Comparison of ENCODE assay signal across 8 mouse cellular contexts in the genomic region with DNA sequence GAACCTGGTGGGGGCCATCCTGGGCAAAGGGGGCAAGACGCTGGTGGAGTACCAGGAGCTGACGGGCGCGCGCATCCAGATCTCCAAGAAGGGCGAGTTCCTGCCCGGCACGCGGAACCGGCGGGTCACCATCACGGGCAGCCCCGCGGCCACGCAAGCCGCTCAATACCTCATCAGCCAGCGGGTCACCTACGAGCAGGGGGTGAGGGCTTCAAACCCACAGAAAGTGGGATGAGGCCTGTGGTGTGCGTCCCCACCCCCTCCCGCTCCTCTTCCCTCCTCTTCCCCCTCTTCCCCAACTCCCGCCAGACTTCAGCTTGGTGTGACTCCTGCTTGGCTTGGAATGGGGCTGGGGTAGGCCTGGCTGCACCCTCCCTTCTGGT. TPM values are rescaled to one million over a fixed set of nuclear protein-coding genes. Genes with fewer than 3 reads are reported as not detected.
DNase-seq lines count a peak whose midpoint lies in the region; ATAC-seq and TF ChIP-seq lines count a peak whose summit lies in the region.

No protein-coding gene starts in this region.

- peak overlapping the region; percentile 84 for H3K4me2 ChIP-seq in hindbrain, embryonic 11.5 days (replicated peaks; ENCODE audit: low read depth, low read length)
- H3K4me2 ChIP-seq in midbrain, embryonic 13.5 days (replicated peaks) = peak overlapping the region; percentile 67

- TF ChIP-seq CTCF in layer of hippocampus, adult 2 months (conservative IDR thresholded peaks at IDR 0.05) = no peak

- peaks cover 15% of the 10 kb centered on the region for H3K27me3 ChIP-seq in hindbrain, embryonic 11.5 days (ENCODE audit: control insufficient read depth, insufficient read depth, low read length)
- no peaks in the 10 kb centered on the region for H3K27me3 ChIP-seq in midbrain, embryonic 13.5 days

- H3K9ac ChIP-seq in hindbrain, embryonic 11.5 days (ENCODE audit: low read depth, low read length) = peak overlapping the region; percentile 64
- H3K9ac ChIP-seq in midbrain, embryonic 13.5 days (replicated peaks) = peak overlapping the region; percentile 61

- DNase-seq in layer of hippocampus, adult 2 months (ENCODE audit: low spot score in 2 of 2) = no peak
- no peak for DNase-seq in layer of hippocampus, adult 11-12 months (ENCODE audit: low spot score)
- no peak for DNase-seq in hindbrain, embryonic 11.5 days (ENCODE audit: low spot score)
- DNase-seq in thymus, postnatal 25 days = no peak
- DNase-seq in urinary bladder, adult 2 months (ENCODE audit: low spot score) = no peak
- no peak for DNase-seq in right cerebral cortex, postnatal 14 days

- H3K4me3 ChIP-seq in layer of hippocampus, adult 2 months = peak overlapping the region; percentile 49
- H3K4me3 ChIP-seq in brown adipose tissue, adult 24 weeks (ENCODE audit: insufficient read depth, low read depth, low read length) = peak overlapping the region; percentile 80
- H3K4me3 ChIP-seq in hindbrain, embryonic 11.5 days (ENCODE audit: low read depth, low read length) = peak overlapping the region; percentile 35
- H3K4me3 ChIP-seq in midbrain, embryonic 13.5 days (replicated peaks) = peak overlapping the region; percentile 38

- WGBS in hindbrain, embryonic 11.5 days = 3% methylated on average over 21 of the region's 21 CpGs
- WGBS in midbrain, embryonic 13.5 days = 2% methylated on average over 21 of the region's 21 CpGs

- H3K36me3 ChIP-seq in hindbrain, embryonic 11.5 days (ENCODE audit: control insufficient read depth, insufficient read depth, low read length) = no peaks in the 10 kb centered on the region
- peaks cover 49% of the 10 kb centered on the region for H3K36me3 ChIP-seq in midbrain, embryonic 13.5 days

- peak overlapping the region; percentile 48; the same call in 1 of the 2 replicates for H3K27ac ChIP-seq in layer of hippocampus, adult 2 months
- H3K27ac ChIP-seq in brown adipose tissue, adult 24 weeks (replicated peaks; ENCODE audit: low read depth, low read length) = peak overlapping the region; percentile 99
- peak overlapping the region; percentile 79; the same call in 1 of the 2 replicates for H3K27ac ChIP-seq in hindbrain, embryonic 11.5 days (ENCODE audit: low read depth, low read length)
- H3K27ac ChIP-seq in midbrain, embryonic 13.5 days = peak overlapping the region; percentile 80

- peaks cover 12% of the 10 kb centered on the region for H3K4me1 ChIP-seq in brown adipose tissue, adult 24 weeks (ENCODE audit: control insufficient read depth, insufficient read depth, insufficient read length, low read length)
- H3K4me1 ChIP-seq in hindbrain, embryonic 11.5 days (replicated peaks; ENCODE audit: control insufficient read depth, insufficient read depth, low read length) = peaks cover 24% of the 10 kb centered on the region
- peaks cover 67% of the 10 kb centered on the region for H3K4me1 ChIP-seq in midbrain, embryonic 13.5 days (replicated peaks)

- ATAC-seq in hindbrain, embryonic 11.5 days (ENCODE audit: low FRiP score) = 0 out of 2 replicates have a peak, but pooled peaks have one; percentile 1
- peak; percentile 12; the same call in 1 of the 2 replicates for ATAC-seq in midbrain, embryonic 13.5 days

- no peaks in the 10 kb centered on the region for H3K9me3 ChIP-seq in hindbrain, embryonic 11.5 days (ENCODE audit: control insufficient read depth, low read length)
- H3K9me3 ChIP-seq in midbrain, embryonic 13.5 days = no peaks in the 10 kb centered on the region

RNA-seq across cellular contexts. Expression of gene Nanos2, which starts 28.8 kb away (rescaled TPM):
- total RNA-seq in layer of hippocampus, adult 2 months (2021) = under 1 TPM; 0.54 to 0.66 TPM
- polyA plus RNA-seq in brown adipose tissue, adult 24 weeks (2012; ENCODE audit: insufficient read depth, insufficient read length, missing spikeins) = not detected in 2 replicates
- polyA plus RNA-seq in hindbrain, embryonic 11.5 days (2014; fragmentation: Nextera tagmentation; extraction: Ambion mirVana) = 0.46 TPM in 1 of 2 replicates, not detected in the other
- polyA plus RNA-seq in midbrain, embryonic 13.5 days (2015; fragmentation: Nextera tagmentation; extraction: Ambion mirVana) = 0.26 and 0.58 TPM in 2 replicates
- 0.04 TPM in 1 of 2 replicates, not detected in the other for polyA plus RNA-seq in urinary bladder, adult 2 months (2012; rRNA removed)

RNA-seq across cellular contexts. Expression of gene Mypop, which starts 32.7 kb away (rescaled TPM):
- total RNA-seq in layer of hippocampus, adult 2 months (2021) = 10 to 100 TPM; 44.0 to 46.4 TPM
- 2.7 and 6.0 TPM in 2 replicates for polyA plus RNA-seq in brown adipose tissue, adult 24 weeks (2012; ENCODE audit: insufficient read depth, insufficient read length, missing spikeins)
- polyA plus RNA-seq in hindbrain, embryonic 11.5 days (2014; fragmentation: Nextera tagmentation; extraction: Ambion mirVana) = 4.6 TPM in 2 replicates
- polyA plus RNA-seq in midbrain, embryonic 13.5 days (2015; fragmentation: Nextera tagmentation; extraction: Ambion mirVana) = 3.8 and 4.2 TPM in 2 replicates
- polyA plus RNA-seq in urinary bladder, adult 2 months (2012; rRNA removed) = 7.5 and 9.5 TPM in 2 replicates

RNA-seq across cellular contexts. Expression of gene Nova2, which starts 32.7 kb away (rescaled TPM):
- 10 to 100 TPM; 82.7 to 85.4 TPM for total RNA-seq in layer of hippocampus, adult 2 months (2021)
- polyA plus RNA-seq in brown adipose tissue, adult 24 weeks (2012; ENCODE audit: insufficient read depth, insufficient read length, missing spikeins) = 1.1 and 1.6 TPM in 2 replicates
- polyA plus RNA-seq in hindbrain, embryonic 11.5 days (2014; fragmentation: Nextera tagmentation; extraction: Ambion mirVana) = 12.7 and 18.0 TPM in 2 replicates
- polyA plus RNA-seq in midbrain, embryonic 13.5 days (2015; fragmentation: Nextera tagmentation; extraction: Ambion mirVana) = 16.5 and 18.6 TPM in 2 replicates
- polyA plus RNA-seq in urinary bladder, adult 2 months (2012; rRNA removed) = 0.48 and 1.0 TPM in 2 replicates

RNA-seq across cellular contexts. Expression of gene Irf2bp1, which starts 45.5 kb away (rescaled TPM):
- total RNA-seq in layer of hippocampus, adult 2 months (2021) = 10 to 100 TPM; 52.7 to 56.3 TPM
- polyA plus RNA-seq in brown adipose tissue, adult 24 weeks (2012; ENCODE audit: insufficient read depth, insufficient read length, missing spikeins) = 7.9 and 11.4 TPM in 2 replicates
- 25.2 and 26.0 TPM in 2 replicates for polyA plus RNA-seq in hindbrain, embryonic 11.5 days (2014; fragmentation: Nextera tagmentation; extraction: Ambion mirVana)
- 21.6 and 29.4 TPM in 2 replicates for polyA plus RNA-seq in midbrain, embryonic 13.5 days (2015; fragmentation: Nextera tagmentation; extraction: Ambion mirVana)
- polyA plus RNA-seq in urinary bladder, adult 2 months (2012; rRNA removed) = 15.8 and 20.3 TPM in 2 replicates

RNA-seq across cellular contexts. Expression of gene Ccdc61, which starts 48.2 kb away (rescaled TPM):
- 10 to 100 TPM; 10.9 to 12.6 TPM for total RNA-seq in layer of hippocampus, adult 2 months (2021)
- polyA plus RNA-seq in brown adipose tissue, adult 24 weeks (2012; ENCODE audit: insufficient read depth, insufficient read length, missing spikeins) = 4.4 and 6.3 TPM in 2 replicates
- 22.9 and 27.3 TPM in 2 replicates for polyA plus RNA-seq in hindbrain, embryonic 11.5 days (2014; fragmentation: Nextera tagmentation; extraction: Ambion mirVana)
- polyA plus RNA-seq in midbrain, embryonic 13.5 days (2015; fragmentation: Nextera tagmentation; extraction: Ambion mirVana) = 20.0 and 23.6 TPM in 2 replicates
- 26.9 and 31.4 TPM in 2 replicates for polyA plus RNA-seq in urinary bladder, adult 2 months (2012; rRNA removed)

Comparison
In these comparisons a context has a peak if more than half of its experiments do, and no peak if none do; other contexts are left out.
1. H3K27ac ChIP-seq: peak in every context shown above with its lines; median percentile 99 in brown adipose tissue, adult 24 weeks; 80 in midbrain, embryonic 13.5 days; 79 in hindbrain, embryonic 11.5 days; 48 in layer of hippocampus, adult 2 months.